ENCODE assay signal across 20 mouse cellular contexts in the genomic region with DNA sequence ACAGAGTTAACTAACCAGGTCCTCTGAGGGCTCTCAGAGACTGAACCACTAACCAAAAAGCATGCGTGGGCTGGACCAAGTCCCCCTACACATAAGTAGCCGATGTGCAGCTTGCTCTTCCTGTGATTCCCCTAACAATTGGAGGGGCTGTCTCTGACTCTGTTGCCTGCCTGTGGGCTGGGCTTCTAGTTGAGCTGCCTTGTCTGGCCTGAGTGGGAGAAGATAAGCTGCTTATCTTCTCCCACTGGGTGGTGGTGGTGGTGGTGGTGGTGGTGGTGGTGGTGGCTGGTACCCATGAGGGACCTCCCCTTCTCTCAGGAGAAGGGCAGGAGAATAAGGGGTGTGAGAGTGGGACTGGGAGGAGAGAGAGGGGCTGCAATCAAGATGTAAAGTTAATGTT. TPM values are rescaled to one million over a fixed set of nuclear protein-coding genes. Genes with fewer than 3 reads are reported as not detected.
A peak's percentile ranks its signal among the peaks of the same experiment; 100 is the strongest.
DNase-seq lines count a peak whose midpoint lies in the region; ATAC-seq lines count a peak whose summit lies in the region.
"Had no signal": no experiment of that assay in that cellular context is flagged by ENCODE, and none has a peak within 500 bp of the region (broad histone marks: within the 10 kb centered on the region; RNA-seq: fewer than 3 reads in every experiment).

No protein-coding gene starts in this region.

- H3K27me3 ChIP-seq in heart, embryonic 11.5 days (ENCODE audit: control insufficient read depth, insufficient read depth, low read length) = no peaks in the 10 kb centered on the region
- H3K27me3 ChIP-seq in liver, embryonic 15.5 days = no peaks in the 10 kb centered on the region
- no peaks in the 10 kb centered on the region for H3K27me3 ChIP-seq in hindbrain, embryonic 16.5 days (replicated peaks; ENCODE audit: control insufficient read depth, insufficient read depth, low read length)
- no peaks in the 10 kb centered on the region for H3K27me3 ChIP-seq in kidney, embryonic 14.5 days (ENCODE audit: control insufficient read depth, insufficient read depth, low read length)
- H3K27me3 ChIP-seq: heart, embryonic 15.5 days; hindbrain, embryonic 15.5 days; lung, embryonic 15.5 days; neural tube, embryonic 12.5 days had no signal

- no peak overlapping the region; the same call in 1 of the 2 replicates for H3K4me2 ChIP-seq in heart, embryonic 11.5 days
- peak overlapping the region; percentile 69 for H3K4me2 ChIP-seq in liver, embryonic 15.5 days
- H3K4me2 ChIP-seq in hindbrain, embryonic 16.5 days (ENCODE audit: low read length) = no peak overlapping the region
- no peak overlapping the region for H3K4me2 ChIP-seq in kidney, embryonic 14.5 days (replicated peaks; ENCODE audit: low read depth, low read length)
- H3K4me2 ChIP-seq: heart, embryonic 15.5 days; hindbrain, embryonic 15.5 days; lung, embryonic 15.5 days; neural tube, embryonic 12.5 days had no signal

- H3K9ac ChIP-seq in heart, embryonic 11.5 days (ENCODE audit: low read depth, low read length) = no peak overlapping the region
- peak overlapping the region; percentile 47; the same call in 1 of the 2 replicates for H3K9ac ChIP-seq in liver, embryonic 15.5 days
- no peak overlapping the region for H3K9ac ChIP-seq in hindbrain, embryonic 16.5 days (ENCODE audit: low read depth, low read length)
- no peak overlapping the region for H3K9ac ChIP-seq in kidney, embryonic 14.5 days (ENCODE audit: low read depth, low read length)
- H3K9ac ChIP-seq: forebrain, postnatal 0 days; heart, embryonic 15.5 days; hindbrain, embryonic 15.5 days; lung, embryonic 15.5 days; neural tube, embryonic 12.5 days had no signal

- H3K27ac ChIP-seq in heart, embryonic 11.5 days (ENCODE audit: low read depth, low read length) = no peak overlapping the region
- H3K27ac ChIP-seq in liver, embryonic 15.5 days (replicated peaks) = peak overlapping the region; percentile 89
- no peak overlapping the region for H3K27ac ChIP-seq in hindbrain, embryonic 16.5 days (ENCODE audit: low read depth, low read length)
- no peak overlapping the region for H3K27ac ChIP-seq in kidney, embryonic 14.5 days (ENCODE audit: low read depth, low read length)
- H3K27ac ChIP-seq: heart, embryonic 15.5 days; hindbrain, embryonic 15.5 days; limb, embryonic 10.5 days; lung, embryonic 15.5 days; neural tube, embryonic 12.5 days had no signal

- H3K9me3 ChIP-seq in heart, embryonic 11.5 days (replicated peaks; ENCODE audit: control insufficient read depth, low read length) = no peaks in the 10 kb centered on the region
- H3K9me3 ChIP-seq in liver, embryonic 15.5 days (replicated peaks) = no peaks in the 10 kb centered on the region
- H3K9me3 ChIP-seq in hindbrain, embryonic 16.5 days (ENCODE audit: control insufficient read depth, low read length) = no peaks in the 10 kb centered on the region
- H3K9me3 ChIP-seq in kidney, embryonic 14.5 days (ENCODE audit: control insufficient read depth, low read length) = no peaks in the 10 kb centered on the region
- H3K9me3 ChIP-seq: heart, embryonic 15.5 days; hindbrain, embryonic 15.5 days; limb, embryonic 10.5 days; lung, embryonic 15.5 days; neural tube, embryonic 12.5 days had no signal

- no peak overlapping the region for H3K4me3 ChIP-seq in heart, embryonic 11.5 days (ENCODE audit: low read depth, low read length)
- H3K4me3 ChIP-seq in liver, embryonic 15.5 days (replicated peaks) = peak overlapping the region; percentile 39
- no peak overlapping the region for H3K4me3 ChIP-seq in hindbrain, embryonic 16.5 days (ENCODE audit: low read length)
- no peak overlapping the region for H3K4me3 ChIP-seq in kidney, embryonic 14.5 days (ENCODE audit: low read length)
- H3K4me3 ChIP-seq: heart, embryonic 15.5 days; hindbrain, embryonic 15.5 days; limb, embryonic 10.5 days; lung, embryonic 15.5 days; neural tube, embryonic 12.5 days had no signal

- peak; percentile 76; the same call in 1 of the 2 replicates for ATAC-seq in heart, embryonic 11.5 days (replicated peaks; ENCODE audit: insufficient number of reproducible peaks, low FRiP score, low TSS enrichment)
- ATAC-seq in erythroblast, adult 5-6 weeks (replicated peaks; ENCODE audit: low FRiP score, poor library complexity, severe bottlenecking) = peak; percentile 94
- ATAC-seq in liver, embryonic 15.5 days (ENCODE audit: insufficient read depth) = peak; percentile 100
- no peak for ATAC-seq in hindbrain, embryonic 16.5 days
- ATAC-seq in kidney, embryonic 14.5 days (ENCODE audit: low FRiP score, low TSS enrichment) = no peak
- ATAC-seq: forebrain, postnatal 0 days had no signal

- WGBS in heart, embryonic 11.5 days (ENCODE audit: insufficient replicate concordance) = 48% methylated on average over 2 of the region's 2 CpGs
- WGBS in liver, embryonic 15.5 days (ENCODE audit: insufficient replicate concordance) = 11% methylated on average over 2 of the region's 2 CpGs
- WGBS in hindbrain, embryonic 16.5 days = 73% methylated on average over 2 of the region's 2 CpGs
- 59% methylated on average over 2 of the region's 2 CpGs for WGBS in kidney, embryonic 14.5 days

- peaks cover 3% of the 10 kb centered on the region; the same call in 1 of the 2 replicates for H3K4me1 ChIP-seq in heart, embryonic 11.5 days (ENCODE audit: control insufficient read depth, insufficient read depth, low read length)
- H3K4me1 ChIP-seq in liver, embryonic 15.5 days (replicated peaks) = peaks cover 37% of the 10 kb centered on the region
- no peaks in the 10 kb centered on the region for H3K4me1 ChIP-seq in hindbrain, embryonic 16.5 days (ENCODE audit: control insufficient read depth, insufficient read depth, low read depth, low read length)
- no peaks in the 10 kb centered on the region for H3K4me1 ChIP-seq in kidney, embryonic 14.5 days (ENCODE audit: control insufficient read depth, insufficient read depth, low read length)
- H3K4me1 ChIP-seq: heart, embryonic 15.5 days; hindbrain, embryonic 15.5 days; limb, embryonic 10.5 days; lung, embryonic 15.5 days; neural tube, embryonic 12.5 days had no signal

- H3K36me3 ChIP-seq in heart, embryonic 11.5 days (ENCODE audit: control insufficient read depth, insufficient read depth, low read length) = no peaks in the 10 kb centered on the region
- no peaks in the 10 kb centered on the region for H3K36me3 ChIP-seq in liver, embryonic 15.5 days (replicated peaks)
- no peaks in the 10 kb centered on the region for H3K36me3 ChIP-seq in hindbrain, embryonic 16.5 days (ENCODE audit: control insufficient read depth, insufficient read depth, low read length)
- H3K36me3 ChIP-seq in kidney, embryonic 14.5 days (ENCODE audit: control insufficient read depth, insufficient read depth, low read length) = no peaks in the 10 kb centered on the region
- H3K36me3 ChIP-seq: heart, embryonic 15.5 days; hindbrain, embryonic 15.5 days; limb, embryonic 10.5 days; lung, embryonic 15.5 days; neural tube, embryonic 12.5 days had no signal

- no peak for DNase-seq in heart, postnatal 4 days
- peak; percentile 49 for DNase-seq in 416B (ENCODE audit: low read depth)
- DNase-seq in urinary bladder, postnatal 10 days (ENCODE audit: low spot score) = no peak
- DNase-seq: adrenal gland, adult 2 months; cerebellum, adult 8-10 months; forebrain, postnatal 0 days; gastrocnemius, postnatal 14 days; kidney, adult 9 months; right cerebral cortex, postnatal 4 days; thymus, postnatal 36 days had no signal

RNA-seq across cellular contexts. Expression of gene Rbks, which starts 11.4 kb away (rescaled TPM):
- polyA plus RNA-seq in heart, embryonic 11.5 days (2014; fragmentation: Nextera tagmentation; extraction: Ambion mirVana) = 4.9 and 7.7 TPM in 2 replicates
- 1 to 10 TPM; 4.5 to 4.6 TPM for total RNA-seq in heart, postnatal 4 days (2021)
- 9.4 TPM in 1 of 2 replicates, not detected in the other for total RNA-seq in erythroblast, adult 5-6 weeks (2015; ENCODE audit: low replicate concordance)
- 2.9 and 7.2 TPM in 2 replicates for total RNA-seq in erythroblast, adult 5-6 weeks (2017; ENCODE audit: low replicate concordance)
- 17.3 and 18.8 TPM in 2 replicates for polyA plus RNA-seq in liver, embryonic 15.5 days (2015; fragmentation: Nextera tagmentation; extraction: Ambion mirVana)
- polyA plus RNA-seq in hindbrain, embryonic 16.5 days (2015; fragmentation: Nextera tagmentation; extraction: Ambion mirVana) = 2.0 and 2.8 TPM in 2 replicates
- 3.1 and 3.2 TPM in 2 replicates for polyA plus RNA-seq in kidney, embryonic 14.5 days (2014; fragmentation: Nextera tagmentation; extraction: Ambion mirVana)

RNA-seq across cellular contexts. Expression of gene Babam2, which starts 11.4 kb away (rescaled TPM):
- polyA plus RNA-seq in heart, embryonic 11.5 days (2014; fragmentation: Nextera tagmentation; extraction: Ambion mirVana) = 42.9 and 57.8 TPM in 2 replicates
- 10 to 100 TPM; 43.1 to 43.9 TPM for total RNA-seq in heart, postnatal 4 days (2021)
- 46.6 and 83.2 TPM in 2 replicates for total RNA-seq in erythroblast, adult 5-6 weeks (2015; ENCODE audit: low replicate concordance)
- total RNA-seq in erythroblast, adult 5-6 weeks (2017; ENCODE audit: low replicate concordance) = 15.5 and 15.8 TPM in 2 replicates
- polyA plus RNA-seq in liver, embryonic 15.5 days (2015; fragmentation: Nextera tagmentation; extraction: Ambion mirVana) = 30.8 and 32.0 TPM in 2 replicates
- polyA plus RNA-seq in hindbrain, embryonic 16.5 days (2015; fragmentation: Nextera tagmentation; extraction: Ambion mirVana) = 49.0 and 53.3 TPM in 2 replicates
- 60.6 and 68.5 TPM in 2 replicates for polyA plus RNA-seq in kidney, embryonic 14.5 days (2014; fragmentation: Nextera tagmentation; extraction: Ambion mirVana)

Comparison
In these comparisons a context has a peak if more than half of its experiments do, and no peak if none do; other contexts are left out.
1. ATAC-seq: peak in heart, embryonic 11.5 days (single experiment), erythroblast, adult 5-6 weeks (single experiment) and liver, embryonic 15.5 days (single experiment); none in hindbrain, embryonic 16.5 days (single experiment) and kidney, embryonic 14.5 days (single experiment).